Mouse (Mus musculus): ENCODE results near the gene Hivep2.

Gene Hivep2

GRCm38 (mm10) chr10:14179424-14180339 is 213.8 kb downstream of the Hivep2 start:
- no peak for DNase-seq

- no peak for DNase-seq
These were observed 220.6 kb downstream of the Hivep2 start for GRCm38 (mm10) chr10:14186352-14186976.

GRCm38 (mm10) chr10:14189050-14189449 is 223.2 kb downstream of the Hivep2 start:
- no peak for DNase-seq

GRCm38 (mm10) chr10:14191202-14191601 is 225.3 kb downstream of the Hivep2 start:
- DNase-seq = no peak

GRCm38 (mm10) chr10:14192156-14192555 is 226.3 kb downstream of the Hivep2 start:
- DNase-seq = no peak

GRCm38 (mm10) chr10:14193702-14194101 is 227.8 kb downstream of the Hivep2 start:
- DNase-seq = no peak

GRCm38 (mm10) chr10:14195778-14196650 is 230.1 kb downstream of the Hivep2 start:
- no peak for DNase-seq

- DNase-seq = no peak
These were observed 230.9 kb downstream of the Hivep2 start for GRCm38 (mm10) chr10:14196785-14197184.

- DNase-seq = no peak
These were observed 231.4 kb downstream of the Hivep2 start for GRCm38 (mm10) chr10:14197261-14197660.

- no peak for DNase-seq
These were observed 233.5 kb downstream of the Hivep2 start for GRCm38 (mm10) chr10:14199332-14199731.

- peak; percentile 30 for DNase-seq
These were observed 234.4 kb downstream of the Hivep2 start for GRCm38 (mm10) chr10:14200310-14200709.

Data from thymus, postnatal 25 days (tissue).